Mouse (Mus musculus) G1E (cell line): ENCODE measurements around the gene Kalrn. TPM values are rescaled to one million over a fixed set of nuclear protein-coding genes. Genes with fewer than 3 reads are reported as not detected.

Experiments
- ATAC-seq: 2 replicates; pipeline ENCODE4 v1.8.0; 2016; ENCODE audit warnings: mild to moderate bottlenecking; ENCODE audit not compliant: insufficient number of reproducible peaks, poor library complexity, low FRiP score, severe bottlenecking; ENCODE audit errors: extremely low read depth
- DNase-seq: peaks from one replicate; pipeline ENCODE4 v3.0.0; 2012; ENCODE audit warnings: low spot score
- H3K27me3 ChIP-seq: 2 replicates; pipeline ENCODE4 v1.6.1; 2012; ENCODE audit warnings: mild to moderate bottlenecking, low read length, inconsistent platforms; ENCODE audit not compliant: insufficient read depth
- H3K36me3 ChIP-seq: replicated peaks from 2 replicates; pipeline ENCODE3; 2012; ENCODE audit warnings: mild to moderate bottlenecking, inconsistent platforms
- H3K4me1 ChIP-seq: 2 replicates; pipeline ENCODE4 v1.6.1; 2012; ENCODE audit warnings: low read depth, low read length, inconsistent platforms, mixed read lengths; ENCODE audit not compliant: insufficient read depth
- H3K4me3 ChIP-seq: 2 replicates; pipeline ENCODE4 v1.5.1; 2012; ENCODE audit warnings: low read depth, mild to moderate bottlenecking, inconsistent platforms, low read length, moderate library complexity, mixed read lengths
- H3K9me3 ChIP-seq: replicated peaks from 2 replicates; pipeline ENCODE4 v1.6.1; 2012; ENCODE audit warnings: inconsistent platforms
- CTCF ChIP-seq: IDR thresholded peaks from 2 replicates; pipeline ENCODE4 v1.5.1; 2012; ENCODE audit warnings: low read depth, low read length, inconsistent platforms, mixed read lengths
- GATA1 ChIP-seq: IDR thresholded peaks from 2 replicates; pipeline ENCODE4 v1.6.1; 2012; ENCODE audit warnings: borderline replicate concordance, low read length, inconsistent platforms, mixed read lengths
- GATA2 ChIP-seq: IDR thresholded peaks from 2 replicates; pipeline ENCODE4 v1.6.1; 2012; ENCODE audit warnings: low read depth, low read length, inconsistent platforms, borderline replicate concordance
- POLR2AphosphoS5 ChIP-seq: IDR thresholded peaks from 2 replicates; pipeline ENCODE4 v1.6.1; 2012; ENCODE audit warnings: low read depth, low read length, inconsistent platforms; ENCODE audit not compliant: insufficient replicate concordance
- TAL1 ChIP-seq: conservative IDR thresholded peaks from 2 replicates; pipeline ENCODE4 v1.6.1; 2012; ENCODE audit warnings: low read depth, low read length, inconsistent platforms, mixed read lengths
- polyA plus RNA-seq: library from polyadenylated mRNA; stranded (reverse); fragments of >175 nt; gene quantifications from 2 replicates; pipeline ENCODE4 v1.2.3, GENCODE M21; 2012
- total RNA-seq, 2 experiments: library from RNA; stranded (forward) in 1 of 2; stranded (reverse) in 1 of 2; fragments of 200-1000 nt in 1 of 2; fragments of >200 nt in 1 of 2; fragmentation: Nextera tagmentation in 1 of 2; gene quantifications; 2 replicates each; pipeline ENCODE4 v1.2.3; 2014 to 2017

Gene Kalrn
- total and polyA plus RNA-seq, 3 experiments, result 0.88 to 2.8 (median 1.8) TPM

GRCm38 (mm10) chr16:33950386-33950785 is 622.9 kb downstream of the Kalrn start:
- TF ChIP-seq GATA1 (no peak), GATA2 (no peak), CTCF (no peak), POLR2AphosphoS5 (no peak), TAL1 (no peak)
- Histone ChIP-seq H3K9me3 (no peaks in the 10 kb centered on the region), H3K4me3 (no peak overlapping the region), H3K4me1 (peaks cover 13% of the 10 kb centered on the region), H3K36me3 (peaks cover 49% of the 10 kb centered on the region), H3K27me3 (peaks cover 29% of the 10 kb centered on the region)
- no peak for DNase-seq
- no peak for ATAC-seq

- H3K4me1 ChIP-seq, result peaks cover 6% of the 10 kb centered on the region; the same call in 1 of the 2 replicates
- H3K36me3 ChIP-seq, result peaks cover 24% of the 10 kb centered on the region
- TF ChIP-seq GATA2 (no peak), GATA1 (no peak), CTCF (no peak), POLR2AphosphoS5 (no peak), TAL1 (no peak)
- peaks cover 43% of the 10 kb centered on the region for H3K27me3 ChIP-seq
- DNase-seq, result no peak
- H3K4me3 ChIP-seq, result no peak overlapping the region
- no peak for ATAC-seq
- H3K9me3 ChIP-seq, result no peaks in the 10 kb centered on the region
These were observed 625.4 kb downstream of the Kalrn start for GRCm38 (mm10) chr16:33947664-33948571.

GRCm38 (mm10) chr16:33946021-33946420 is 627.3 kb downstream of the Kalrn start:
- Histone ChIP-seq H3K9me3 (no peaks in the 10 kb centered on the region), H3K4me1 (peaks cover 6% of the 10 kb centered on the region; the same call in 1 of the 2 replicates), H3K27me3 (peaks cover 57% of the 10 kb centered on the region), H3K4me3 (no peak overlapping the region), H3K36me3 (peaks cover 8% of the 10 kb centered on the region)
- ATAC-seq (no peak), DNase-seq (no peak)
- TF ChIP-seq GATA2 (no peak), GATA1 (no peak), POLR2AphosphoS5 (no peak), CTCF (no peak), TAL1 (no peak)

GRCm38 (mm10) chr16:33944772-33945171 is 628.6 kb downstream of the Kalrn start:
- DNase-seq (no peak), ATAC-seq (no peak)
- Histone ChIP-seq H3K27me3 (peaks cover 61% of the 10 kb centered on the region), H3K4me3 (no peak overlapping the region), H3K36me3 (no peaks in the 10 kb centered on the region), H3K4me1 (0 out of 2 replicates have a peak, but pooled peaks cover 2% of the 10 kb centered on the region), H3K9me3 (no peaks in the 10 kb centered on the region)
- TF ChIP-seq POLR2AphosphoS5 (no peak), GATA2 (no peak), GATA1 (no peak), TAL1 (no peak), CTCF (no peak)

- ATAC-seq, result no peak
- no peak for DNase-seq
- Histone ChIP-seq H3K36me3 (no peaks in the 10 kb centered on the region), H3K27me3 (peaks cover 67% of the 10 kb centered on the region), H3K4me3 (no peak overlapping the region), H3K4me1 (0 out of 2 replicates have a peak, but pooled peaks cover 2% of the 10 kb centered on the region), H3K9me3 (no peaks in the 10 kb centered on the region)
- no peak for TF ChIP-seq GATA2
- no peak for TF ChIP-seq GATA1
- no peak for TF ChIP-seq CTCF
- TF ChIP-seq TAL1, result no peak
- TF ChIP-seq POLR2AphosphoS5, result no peak
These were observed 629.2 kb downstream of the Kalrn start for GRCm38 (mm10) chr16:33944126-33944525.

- H3K4me3 ChIP-seq, result no peak overlapping the region
- H3K27me3 ChIP-seq, result peaks cover 68% of the 10 kb centered on the region
- TF ChIP-seq GATA2 (no peak), POLR2AphosphoS5 (no peak), TAL1 (no peak)
- no peak for DNase-seq
- ATAC-seq, result no peak
- H3K4me1 ChIP-seq, result 0 out of 2 replicates have a peak, but pooled peaks cover 2% of the 10 kb centered on the region
- H3K36me3 ChIP-seq, result no peaks in the 10 kb centered on the region
- no peaks in the 10 kb centered on the region for H3K9me3 ChIP-seq
These were observed 629.9 kb downstream of the Kalrn start for GRCm38 (mm10) chr16:33943388-33943787.

GRCm38 (mm10) chr16:33942341-33942740 is 631.0 kb downstream of the Kalrn start:
- no peak for DNase-seq
- TF ChIP-seq CTCF, result no peak
- TF ChIP-seq GATA2, result no peak
- TF ChIP-seq POLR2AphosphoS5, result no peak
- no peak for TF ChIP-seq GATA1
- Histone ChIP-seq H3K9me3 (no peaks in the 10 kb centered on the region), H3K4me3 (no peak overlapping the region), H3K4me1 (no peaks in the 10 kb centered on the region; the same call in 1 of the 2 replicates), H3K27me3 (peaks cover 70% of the 10 kb centered on the region), H3K36me3 (no peaks in the 10 kb centered on the region)
- ATAC-seq, result no peak
